Mouse (Mus musculus): ENCODE data around the gene Car14.
"Not testable (repeated sequence)": the region's sequence is repeated elsewhere in the genome, so short reads cannot be mapped to it uniquely, and the experiment has no call there.

Gene Car14

DNA sequence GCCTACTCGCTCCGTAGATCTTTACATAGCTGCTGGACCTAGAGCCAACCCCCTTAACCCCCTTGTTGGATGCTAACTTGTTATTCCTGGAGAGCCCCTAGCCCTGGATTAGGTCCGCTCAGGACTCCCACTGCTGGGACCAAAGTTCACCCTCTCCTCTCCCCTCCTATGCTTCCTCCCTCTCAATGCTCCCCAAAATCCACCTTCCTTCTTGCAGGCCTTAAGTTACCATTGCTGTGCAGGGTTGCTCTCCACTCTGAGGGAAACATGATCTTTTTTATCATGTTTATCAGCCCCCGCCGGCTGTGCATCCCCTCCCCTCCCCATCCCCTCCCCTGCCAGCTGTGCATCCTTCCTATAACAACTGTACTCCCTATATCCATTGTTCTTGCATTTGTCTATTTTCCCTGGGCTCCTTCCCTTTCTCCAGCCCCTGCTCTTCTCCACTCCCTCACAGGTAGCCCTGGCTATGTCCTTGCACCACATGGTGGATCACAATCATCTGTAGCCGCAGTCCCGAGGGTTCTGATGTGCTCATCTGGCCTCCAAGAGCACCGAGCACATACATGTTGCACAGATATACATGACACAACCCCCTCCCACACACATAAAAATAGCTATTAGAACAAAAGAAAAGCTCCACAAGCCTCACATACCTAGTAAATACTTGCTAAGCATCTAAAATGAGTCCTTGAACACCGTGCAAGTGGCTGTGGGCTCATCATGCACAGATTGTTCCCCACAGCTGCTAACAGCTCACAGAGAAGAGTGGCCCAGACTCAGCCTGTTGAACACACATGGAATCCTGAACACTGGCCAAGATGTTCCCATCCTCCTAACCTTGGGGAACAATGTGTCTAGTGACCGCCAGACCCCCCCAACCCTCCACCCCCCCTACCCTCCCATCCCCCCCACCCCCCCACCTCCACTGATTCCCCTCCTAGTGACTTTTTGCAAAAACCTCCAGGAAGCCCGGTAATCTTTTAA, 12.1 kb downstream of the Car14 start:
- DNase-seq (ENCODE audit: low read depth, low spot score): no peak

DNA sequence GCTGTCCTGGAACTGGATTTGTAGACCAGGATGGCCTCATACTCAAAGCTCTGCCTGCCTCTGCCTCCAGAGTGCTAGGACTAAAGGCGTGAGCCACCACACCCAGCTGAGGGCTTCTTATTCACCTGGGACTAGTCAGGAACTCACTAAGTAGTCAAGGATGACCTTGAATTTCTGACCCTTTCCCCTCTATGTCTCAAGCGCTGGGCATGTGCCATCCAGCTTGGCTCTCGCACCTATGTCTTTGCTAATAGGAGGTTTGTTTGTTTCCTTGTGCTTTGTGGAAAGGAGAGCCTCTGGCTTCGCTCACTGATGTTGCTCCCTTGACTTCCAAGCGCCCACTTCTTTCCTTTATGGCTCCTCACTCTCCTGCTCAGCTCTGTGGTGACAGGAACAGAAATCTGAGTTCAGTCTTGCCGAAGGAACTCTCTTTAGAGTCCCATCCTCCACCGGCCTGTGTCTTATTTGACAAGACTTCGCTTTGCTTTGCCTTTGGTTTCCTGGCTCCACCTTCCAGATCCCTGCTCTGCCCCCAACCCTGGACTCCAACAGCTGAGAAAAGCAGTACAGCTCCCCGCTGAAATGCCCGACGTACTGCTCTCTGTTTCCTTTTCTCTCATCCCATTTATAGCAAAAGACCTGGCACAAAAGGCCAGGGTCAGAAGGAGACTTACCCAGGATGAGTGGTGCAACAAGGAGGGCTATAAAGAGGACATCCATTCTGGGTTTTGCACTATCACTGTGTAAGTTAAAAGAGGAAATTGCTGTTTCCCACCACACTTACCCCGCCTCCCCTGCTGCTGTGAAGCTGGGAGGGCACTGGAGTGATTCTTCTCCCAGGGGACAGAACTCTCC, 13.1 kb downstream of the Car14 start, which contains the start of gene BC028528:
TSS of gene BC028528 (minus strand) at position 795 of the 855 bp plus-strand sequence.
- no peak for DNase-seq (ENCODE audit: low read depth, low spot score)

DNA sequence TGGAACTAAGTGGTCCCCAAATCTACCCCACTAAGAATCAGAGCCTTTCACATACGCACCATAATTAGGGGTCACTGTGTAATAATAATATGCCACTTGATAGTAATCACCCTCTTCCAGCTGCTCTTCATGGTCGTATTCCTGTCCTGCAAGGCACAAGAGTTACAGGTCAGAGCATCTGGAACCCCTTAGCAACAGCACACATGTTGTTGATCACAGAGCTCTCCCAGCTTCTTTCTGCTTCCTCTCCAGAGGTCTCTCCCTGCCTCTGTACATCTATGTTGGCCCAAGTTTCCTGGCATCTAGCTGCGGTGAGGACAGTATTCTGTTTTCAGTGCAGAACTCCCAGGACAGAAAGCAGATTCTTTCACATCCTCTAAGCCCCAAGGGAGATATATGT, 14.8 kb downstream of the Car14 start:
- no peak for DNase-seq (ENCODE audit: low read depth, low spot score)

- no peak for DNase-seq (ENCODE audit: low read depth, low spot score)
Observed at GRCm38 (mm10) chr3:95887596-95887995, 16.9 kb downstream of the Car14 start.

GRCm38 (mm10) chr3:95884400-95884799, 20.1 kb downstream of the Car14 start:
- no peak for DNase-seq (ENCODE audit: low read depth, low spot score)

DNA sequence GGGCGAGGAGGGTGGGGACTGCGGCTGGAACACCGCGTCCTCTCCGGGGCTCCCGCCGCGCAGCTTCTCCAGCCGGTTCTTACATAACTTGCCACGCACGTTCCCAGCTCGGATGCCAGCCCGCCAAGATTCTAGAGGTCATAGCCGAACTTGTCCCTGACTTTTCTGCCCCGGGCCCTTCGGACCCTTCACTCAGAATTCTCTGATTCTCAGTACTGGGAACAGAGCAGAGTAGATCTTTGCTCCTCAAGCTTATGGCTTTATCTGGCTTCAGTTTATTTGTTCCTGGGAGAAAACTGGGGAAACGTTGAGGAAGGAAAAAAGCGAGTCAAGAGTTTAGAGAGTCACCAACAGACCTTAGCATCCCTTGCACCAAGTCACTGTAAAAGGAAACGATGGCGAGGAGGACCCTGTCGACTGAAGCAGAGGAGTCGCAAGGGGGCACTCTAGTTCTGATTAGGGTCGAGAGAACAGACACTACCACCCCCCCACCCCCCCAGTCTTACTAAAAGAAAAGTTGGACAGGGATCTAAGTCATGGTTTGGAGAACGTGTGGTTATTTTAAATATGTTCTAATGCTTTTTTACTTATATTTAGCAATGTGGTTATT, 21.6 kb downstream of the Car14 start:
- no peak for DNase-seq (ENCODE audit: low read depth, low spot score)

- peak; percentile 92 for DNase-seq (ENCODE audit: low read depth, low spot score)
Observed at GRCm38 (mm10) chr3:95881979-95882815, 22.3 kb downstream of the Car14 start, which contains the start of gene Ciart. Gene Ciart, minus strand, starts transcription at chr3:95882251.

GRCm38 (mm10) chr3:95879063-95879462, 25.4 kb downstream of the Car14 start:
- DNase-seq (ENCODE audit: low read depth, low spot score): no peak

GRCm38 (mm10) chr3:95872048-95872447, 32.4 kb downstream of the Car14 start:
- no peak for DNase-seq (ENCODE audit: low read depth, low spot score)

- peak; percentile 73 for DNase-seq (ENCODE audit: low read depth, low spot score)
Observed at GRCm38 (mm10) chr3:95871392-95871867, 33.1 kb downstream of the Car14 start, which contains the start of gene Mrps21. Gene Mrps21, minus strand, starts transcription at chr3:95871519.

DNA sequence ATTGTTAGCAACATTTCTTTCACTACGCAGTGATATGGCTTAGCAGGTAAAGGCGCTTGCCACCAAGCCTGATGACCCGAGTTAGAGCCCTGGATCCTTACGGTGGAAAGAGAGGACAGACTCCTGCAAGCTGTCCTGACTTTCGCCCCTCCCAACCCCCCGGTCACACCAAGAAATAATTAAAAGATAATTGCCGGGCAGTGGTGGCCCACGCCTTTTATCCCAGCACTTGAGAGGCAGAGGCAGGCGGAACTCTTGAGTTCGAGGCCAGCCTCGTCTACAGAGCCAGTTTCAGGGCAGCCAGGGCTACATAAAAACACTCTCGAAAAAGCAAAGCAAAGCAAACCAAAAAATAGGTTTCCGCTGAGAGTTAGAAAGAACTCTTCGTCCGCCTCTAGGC, 33.5 kb downstream of the Car14 start:
- DNase-seq (ENCODE audit: low read depth, low spot score): no peak

DNA sequence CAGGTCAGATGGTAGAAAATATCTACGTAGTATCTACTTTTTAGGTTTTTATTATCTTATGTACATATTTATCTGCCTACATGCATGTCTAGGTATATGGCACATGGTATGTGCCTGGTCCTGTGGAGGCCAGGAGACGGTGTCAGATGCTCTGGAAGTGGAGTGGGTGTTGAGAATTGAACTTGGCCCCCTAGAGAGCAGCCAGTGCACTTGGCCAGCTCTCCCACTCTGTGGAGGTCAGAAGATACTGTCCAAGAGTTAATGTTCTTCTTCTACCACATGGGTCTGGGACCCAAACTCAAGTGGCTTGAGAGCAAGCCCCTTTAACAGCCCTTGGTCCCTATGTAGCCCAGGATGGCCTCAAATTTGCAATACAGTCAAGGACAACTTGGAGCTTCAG, 37.1 kb downstream of the Car14 start:
- DNase-seq (ENCODE audit: low read depth, low spot score): no peak

DNA sequence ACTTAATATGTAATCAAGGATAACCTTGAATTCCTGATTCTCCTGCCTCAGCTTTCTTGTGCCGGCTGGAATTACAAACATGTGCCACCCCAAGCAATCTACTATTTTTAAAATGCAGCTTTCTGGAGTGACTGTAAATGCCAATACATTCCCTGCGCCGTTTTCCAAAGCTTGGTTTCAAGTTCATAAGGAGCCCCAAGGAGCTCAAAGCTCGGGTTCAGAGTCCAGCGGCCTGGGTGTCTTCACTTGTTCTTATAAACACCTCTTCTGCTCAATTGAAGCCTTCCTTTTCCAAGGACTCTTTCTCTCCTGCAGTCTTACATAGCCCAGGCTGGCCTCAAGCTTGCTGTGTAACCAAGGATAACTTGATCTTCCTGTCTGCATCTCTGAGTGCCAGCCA, 38.4 kb downstream of the Car14 start:
- no peak for DNase-seq (ENCODE audit: low read depth, low spot score)

DNA sequence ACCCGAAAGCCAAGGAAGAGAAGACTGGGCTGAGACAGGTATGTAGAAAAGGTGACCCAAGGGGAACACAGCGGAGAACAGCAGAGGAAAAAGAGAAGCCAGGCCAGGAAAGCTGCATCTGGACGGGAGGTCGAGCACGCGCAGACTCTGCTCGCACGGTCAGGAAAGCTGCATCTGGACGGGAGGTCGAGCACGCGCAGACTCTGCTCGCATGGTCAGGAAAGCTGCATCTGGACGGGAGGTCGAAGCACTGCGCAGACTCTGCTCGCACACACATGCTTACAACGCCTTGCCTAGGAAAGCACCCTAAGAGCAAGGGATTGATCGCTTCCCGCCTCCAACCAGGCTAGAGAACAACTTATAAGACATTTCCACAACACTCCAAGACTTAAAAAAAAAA, 38.9 kb downstream of the Car14 start:
- no peak for DNase-seq (ENCODE audit: low read depth, low spot score)

DNA sequence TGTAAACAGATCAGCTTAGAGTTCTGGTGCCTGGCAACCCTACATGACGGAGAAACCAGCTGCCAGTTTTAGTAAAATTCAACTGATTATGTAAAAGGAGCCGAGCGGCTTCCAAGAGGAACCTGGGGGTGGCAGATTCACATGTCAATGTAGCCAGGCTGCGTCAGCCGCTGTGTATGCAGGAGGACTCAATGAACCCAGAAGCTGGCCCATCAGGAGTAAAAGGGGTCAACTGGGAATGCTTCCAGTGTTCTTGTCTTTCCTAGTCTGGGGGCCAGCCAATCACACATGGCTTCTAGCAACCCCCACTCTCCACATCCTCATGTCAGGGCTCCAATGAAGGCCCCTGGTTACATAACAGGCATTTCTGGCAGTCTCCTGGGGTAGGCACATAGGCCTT, 39.4 kb downstream of the Car14 start:
- no peak for DNase-seq (ENCODE audit: low read depth, low spot score)

GRCm38 (mm10) chr3:95863578-95863977, 40.9 kb downstream of the Car14 start:
- no peak for DNase-seq (ENCODE audit: low read depth, low spot score)

- no peak for DNase-seq (ENCODE audit: low read depth, low spot score)
Observed at GRCm38 (mm10) chr3:95861796-95862195, 42.7 kb downstream of the Car14 start.

- DNase-seq (ENCODE audit: low read depth, low spot score): no peak
Observed at GRCm38 (mm10) chr3:95861216-95861615, 43.3 kb downstream of the Car14 start.

DNA sequence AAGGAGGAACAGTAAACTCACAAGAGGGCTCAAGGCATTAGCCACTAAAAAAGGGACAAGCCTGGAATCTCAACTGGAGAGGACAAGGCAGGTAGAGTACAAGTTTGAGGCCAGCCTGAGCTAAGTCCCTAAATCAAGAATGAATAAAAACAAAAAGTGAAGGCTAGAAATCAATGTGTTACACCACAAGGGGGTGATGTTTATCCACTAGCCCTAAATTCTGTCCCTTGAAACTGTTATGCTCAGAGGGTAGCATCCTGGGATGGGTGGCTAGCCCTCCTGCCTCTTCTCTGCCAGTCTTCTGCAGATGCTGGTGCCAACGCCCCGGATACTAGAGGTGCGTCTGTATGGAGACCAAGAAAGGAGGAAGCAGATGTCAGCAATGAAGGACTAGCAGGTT, 44.2 kb downstream of the Car14 start:
- no peak for DNase-seq (ENCODE audit: low read depth, low spot score)

GRCm38 (mm10) chr3:95858278-95858677, 46.2 kb downstream of the Car14 start:
- DNase-seq (ENCODE audit: low read depth, low spot score): not testable (repeated sequence)

GRCm38 (mm10) chr3:95857050-95857449, 47.4 kb downstream of the Car14 start:
- not testable (repeated sequence) for DNase-seq (ENCODE audit: low read depth, low spot score)

Measured in embryo, embryonic 11.5 days (tissue).